Mouse (Mus musculus): ENCODE data around the gene Pot1a. TPM values are rescaled to one million over a fixed set of nuclear protein-coding genes. Genes with fewer than 3 reads are reported as not detected.

Gene Pot1a
- total RNA-seq (2018; cell fraction: chromatin; rRNA removed) = 100 to 1,000 TPM in 1 of 26 experiments, 10 to 100 TPM in 21, 1 to 10 TPM in 4; 3.6 to 125 (median 31.7) TPM
- 10 to 100 TPM in 5 of 26 experiments, 1 to 10 TPM in 21; 2.6 to 12.4 (median 8.4) TPM for total RNA-seq (2018; cell fraction: cytosol; rRNA removed)
- 10 to 100 TPM in 16 of 26 experiments, 1 to 10 TPM in 10; 3.5 to 58.9 (median 19.9) TPM for total RNA-seq (2018; cell fraction: nucleus; rRNA removed)
- polyA plus RNA-seq (2018) = 7.0 to 10.1 TPM (median 10.0 TPM) in 3 replicates

DNA sequence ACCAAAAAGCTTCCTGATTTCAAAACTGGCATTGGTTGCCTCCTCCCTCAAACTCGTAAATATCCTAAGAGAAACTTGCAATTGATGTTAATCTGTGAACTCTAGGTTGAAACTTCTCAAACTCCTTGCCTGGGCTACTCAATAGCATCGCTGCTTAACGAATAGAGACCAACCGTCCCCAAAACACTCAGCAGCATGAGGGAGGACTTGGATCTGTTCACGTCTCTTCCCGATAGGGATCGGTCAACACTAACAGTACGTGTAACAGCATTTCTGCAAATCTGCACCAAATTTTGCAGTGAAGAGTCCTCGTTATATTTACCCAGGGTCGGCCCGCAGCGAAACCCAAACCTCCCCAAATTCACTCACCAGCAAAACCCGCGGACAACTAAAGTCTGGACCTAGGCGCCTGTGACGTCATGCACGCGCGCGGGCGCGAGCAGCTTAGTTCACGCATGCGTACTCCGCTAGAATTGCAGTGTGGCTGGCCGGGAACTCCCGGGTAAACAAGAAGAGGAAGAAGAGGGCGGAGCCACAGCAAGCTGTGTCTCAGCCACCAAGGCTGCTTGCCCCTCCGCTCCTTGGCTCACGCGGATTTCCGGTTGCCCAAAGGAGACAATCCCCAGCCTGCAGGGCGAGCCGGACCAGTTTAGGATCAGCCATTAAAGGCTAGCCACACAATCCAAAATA, at the start of gene Pot1a:
Gene Pot1a (minus strand): TSS at position 441 of the 690 bp plus-strand sequence.
- Histone ChIP-seq H3K79me2 (ENCODE audit: inconsistent target) (peaks cover 32% of the 10 kb centered on the region), H3K27ac (peak within 1 kb of the TSS; percentile 66), H3K36me3 (ENCODE audit: inconsistent target) (no peaks in the 10 kb centered on the region), H3K4me3 (ENCODE audit: inconsistent target) (peak within 1 kb of the TSS; percentile 87)
- WGBS (ENCODE audit: missing documents) = 2% methylated on average over 33 of the region's 34 CpGs

DNA sequence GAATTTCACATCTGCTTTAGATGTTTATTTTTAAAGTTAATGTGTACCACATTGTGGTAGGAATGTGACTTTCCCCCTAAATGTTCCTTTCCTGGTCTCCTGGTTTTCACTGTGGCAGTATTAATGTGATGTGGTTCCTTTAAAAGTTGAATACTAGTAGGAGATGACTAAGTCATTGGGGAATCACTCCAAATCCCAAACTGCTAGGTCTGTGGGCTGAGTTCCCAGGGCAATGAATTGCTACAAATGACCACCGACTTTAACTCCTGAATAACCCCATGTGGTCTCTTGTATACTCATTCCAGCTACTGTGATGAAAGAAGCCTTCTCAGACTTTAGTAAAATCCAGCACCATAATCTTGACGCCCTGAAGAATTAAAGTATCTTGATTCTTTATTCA, 27.2 kb upstream of the Pot1a start:
- H3K36me3 ChIP-seq (ENCODE audit: inconsistent target) = no peaks in the 10 kb centered on the region
- no peaks in the 10 kb centered on the region for H3K79me2 ChIP-seq (ENCODE audit: inconsistent target)
- no peak overlapping the region for H3K4me3 ChIP-seq (ENCODE audit: inconsistent target)
- H3K27ac ChIP-seq = no peak overlapping the region
- WGBS (ENCODE audit: missing documents) = 78% methylated on average over 2 of the region's 2 CpGs

DNA sequence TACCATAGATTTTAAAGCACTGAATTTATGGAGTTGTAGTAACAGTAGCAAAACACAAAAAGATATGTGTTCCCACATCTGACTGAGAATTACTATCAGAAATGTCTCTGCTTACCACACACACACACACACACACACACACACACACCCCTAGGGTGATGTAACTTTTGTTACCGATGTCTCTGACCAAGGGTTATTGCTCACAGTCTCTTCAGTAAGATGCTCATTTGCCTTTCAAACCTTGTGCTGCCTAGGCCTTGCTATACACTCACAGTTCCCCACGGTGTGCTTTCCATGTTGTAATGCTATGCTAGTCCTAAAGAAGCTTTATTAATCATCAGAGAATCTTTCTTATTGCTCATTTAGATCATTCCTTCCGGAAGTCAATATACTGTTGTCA, 3.0 kb downstream of the Pot1a start:
- 83% methylated on average over 3 of the region's 3 CpGs for WGBS (ENCODE audit: missing documents)
- Histone ChIP-seq H3K4me3 (ENCODE audit: inconsistent target) (no peak overlapping the region), H3K36me3 (ENCODE audit: inconsistent target) (no peaks in the 10 kb centered on the region), H3K27ac (no peak overlapping the region), H3K79me2 (ENCODE audit: inconsistent target) (peaks cover 40% of the 10 kb centered on the region)

DNA sequence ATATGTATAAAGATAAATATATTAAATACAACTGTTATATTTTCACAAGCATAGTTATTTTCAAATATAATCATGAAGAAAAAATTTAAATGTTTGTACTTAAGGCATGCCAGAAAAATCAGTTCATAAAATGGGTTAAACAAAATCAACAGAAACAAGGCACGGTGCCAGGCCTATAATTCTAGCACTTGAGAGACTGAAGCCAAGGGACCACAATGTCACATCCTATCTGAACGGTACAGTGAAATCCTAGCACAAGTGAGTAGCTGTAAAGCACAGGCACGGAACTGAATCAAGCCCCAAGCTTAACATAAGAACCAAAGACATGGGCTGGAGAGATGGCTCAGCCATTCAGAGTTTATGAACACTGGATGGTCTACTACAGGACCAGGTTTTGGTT, 6.8 kb downstream of the Pot1a start:
- Histone ChIP-seq H3K27ac (no peak overlapping the region), H3K36me3 (ENCODE audit: inconsistent target) (no peaks in the 10 kb centered on the region), H3K4me3 (ENCODE audit: inconsistent target) (no peak overlapping the region), H3K79me2 (ENCODE audit: inconsistent target) (peaks cover 26% of the 10 kb centered on the region)
- WGBS (ENCODE audit: missing documents) = 76% methylated on average over 3 of the region's 3 CpGs

DNA sequence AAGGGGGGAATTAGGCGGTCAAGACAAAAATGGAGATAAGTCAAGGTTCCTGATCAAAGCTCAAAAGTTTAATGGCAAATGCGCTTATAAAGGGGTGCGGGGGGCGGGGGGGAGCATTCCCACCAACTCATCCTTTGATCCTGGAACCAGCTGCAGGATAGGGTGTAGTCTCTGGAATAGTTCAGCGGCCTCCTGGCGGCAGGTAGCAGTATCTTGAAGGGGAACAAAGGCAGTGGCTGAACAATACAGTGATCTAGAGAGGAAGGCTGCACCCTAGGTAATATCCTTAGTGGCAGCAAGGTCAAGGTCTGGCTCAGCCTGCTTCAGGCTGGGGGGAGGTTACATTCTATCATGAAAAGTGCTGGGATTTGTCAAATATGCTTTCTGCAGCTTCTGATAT, 7.8 kb downstream of the Pot1a start:
- no peak overlapping the region for H3K27ac ChIP-seq
- H3K36me3 ChIP-seq (ENCODE audit: inconsistent target) = no peaks in the 10 kb centered on the region
- 95% methylated on average over 6 of the region's 6 CpGs for WGBS (ENCODE audit: missing documents)
- no peak overlapping the region for H3K4me3 ChIP-seq (ENCODE audit: inconsistent target)
- H3K79me2 ChIP-seq (ENCODE audit: inconsistent target) = peaks cover 16% of the 10 kb centered on the region; the same call in 1 of the 2 replicates

DNA sequence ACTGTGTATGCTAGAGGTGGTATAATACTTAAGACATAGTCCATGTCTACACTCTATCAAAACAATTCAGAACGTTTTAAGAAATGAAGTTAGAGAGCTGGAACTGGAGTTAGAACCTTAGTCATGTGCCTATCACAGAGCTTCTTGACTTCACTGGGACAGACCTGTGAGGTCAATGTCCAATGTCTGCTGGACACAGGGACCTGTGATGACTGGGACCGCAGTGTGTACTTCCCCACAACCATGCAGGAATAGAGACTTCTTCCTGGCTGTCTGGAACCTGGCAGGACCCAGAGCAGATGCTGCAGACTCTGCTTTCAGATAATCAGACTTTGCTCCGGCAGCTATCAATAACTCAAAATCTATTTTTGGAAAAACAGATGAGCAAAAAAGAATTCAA, 40.8 kb downstream of the Pot1a start:
- H3K36me3 ChIP-seq (ENCODE audit: inconsistent target) = peaks cover 27% of the 10 kb centered on the region
- 92% methylated on average over 3 of the region's 3 CpGs for WGBS (ENCODE audit: missing documents)
- H3K79me2 ChIP-seq (ENCODE audit: inconsistent target) = no peaks in the 10 kb centered on the region
- H3K27ac ChIP-seq = no peak overlapping the region
- H3K4me3 ChIP-seq (ENCODE audit: inconsistent target) = no peak overlapping the region

DNA sequence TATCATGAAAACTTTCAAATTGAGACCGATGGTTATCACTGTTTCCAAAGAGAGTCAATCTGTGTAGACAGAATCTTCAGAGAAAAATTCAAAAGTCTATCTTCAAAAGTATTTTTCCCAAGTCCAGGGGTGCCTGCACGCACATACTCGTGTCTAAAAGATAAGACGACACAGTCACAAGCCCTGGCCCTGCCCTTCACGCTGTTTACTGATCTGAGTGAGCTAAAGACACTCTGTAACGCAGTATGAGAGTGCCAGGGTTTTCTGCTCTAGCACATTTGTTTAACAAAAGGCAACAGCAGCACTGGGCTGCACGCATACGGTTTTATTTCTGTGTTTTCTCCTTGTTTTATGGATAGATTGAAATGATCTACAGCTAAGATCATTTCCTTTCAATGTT, 41.5 kb downstream of the Pot1a start:
- Histone ChIP-seq H3K36me3 (ENCODE audit: inconsistent target) (peaks cover 34% of the 10 kb centered on the region), H3K27ac (no peak overlapping the region), H3K4me3 (ENCODE audit: inconsistent target) (no peak overlapping the region), H3K79me2 (ENCODE audit: inconsistent target) (no peaks in the 10 kb centered on the region)
- WGBS (ENCODE audit: missing documents) = 94% methylated on average over 8 of the region's 8 CpGs

DNA sequence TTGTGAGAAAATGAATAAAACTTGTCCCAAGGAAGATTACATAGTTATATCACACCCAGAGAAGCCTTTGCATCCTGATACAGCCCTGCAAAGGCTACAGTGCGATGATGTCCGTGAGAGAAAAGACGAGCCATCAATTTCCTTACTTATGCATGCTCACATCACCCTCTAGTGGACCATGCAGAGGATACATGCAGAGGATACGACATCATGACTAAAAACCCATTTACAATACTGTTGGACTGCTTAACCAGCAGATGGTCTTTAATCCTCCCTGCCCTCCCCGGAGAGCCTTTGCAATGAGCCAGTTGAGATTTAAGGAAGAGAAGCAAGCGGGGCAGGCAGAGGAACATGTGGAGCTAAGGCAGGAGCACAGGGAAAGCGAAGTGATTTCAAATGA, 42.0 kb downstream of the Pot1a start:
- Histone ChIP-seq H3K4me3 (ENCODE audit: inconsistent target) (no peak overlapping the region), H3K36me3 (ENCODE audit: inconsistent target) (peaks cover 38% of the 10 kb centered on the region), H3K27ac (no peak overlapping the region), H3K79me2 (ENCODE audit: inconsistent target) (no peaks in the 10 kb centered on the region)
- 95% methylated on average over 7 of the region's 7 CpGs for WGBS (ENCODE audit: missing documents)

DNA sequence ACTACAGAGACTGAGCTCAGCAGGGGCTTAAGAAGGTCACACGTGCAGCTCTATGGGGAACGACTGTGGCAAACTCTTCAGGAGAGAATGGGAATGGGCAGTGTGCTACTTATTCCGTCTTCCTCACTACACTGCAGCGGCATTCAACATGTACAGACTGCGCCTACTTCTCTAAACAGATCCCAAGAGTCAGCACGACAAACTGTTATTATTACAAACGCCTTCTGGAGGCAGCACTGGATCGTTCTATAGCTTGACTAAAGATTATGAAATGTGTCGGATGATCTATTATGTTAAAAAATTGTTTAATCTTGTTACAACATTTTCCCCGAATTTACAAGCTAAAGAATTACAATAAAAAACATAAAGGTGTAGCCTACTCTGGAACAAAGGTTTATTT, 42.8 kb downstream of the Pot1a start:
- 95% methylated on average over 10 of the region's 10 CpGs for WGBS (ENCODE audit: missing documents)
- H3K36me3 ChIP-seq (ENCODE audit: inconsistent target) = peaks cover 42% of the 10 kb centered on the region
- H3K79me2 ChIP-seq (ENCODE audit: inconsistent target) = no peaks in the 10 kb centered on the region
- no peak overlapping the region for H3K27ac ChIP-seq
- H3K4me3 ChIP-seq (ENCODE audit: inconsistent target) = no peak overlapping the region

DNA sequence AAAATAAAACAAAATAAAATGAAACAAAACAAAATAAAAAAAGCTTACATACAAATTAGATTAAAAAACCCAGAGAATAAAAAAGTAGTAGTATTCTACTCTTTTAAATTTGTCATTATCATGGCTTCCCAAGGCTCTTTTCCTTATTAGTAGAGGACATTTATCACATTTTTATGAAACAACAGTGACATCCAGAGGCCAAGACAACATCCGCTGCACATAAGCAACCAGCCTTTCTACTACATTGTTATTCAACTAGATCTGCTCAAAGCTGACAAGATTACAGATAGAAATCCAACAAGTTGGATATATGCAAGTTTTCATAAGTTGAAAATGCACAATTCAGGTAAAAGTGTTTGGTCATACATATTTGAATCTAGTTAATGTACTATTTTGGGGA, 56.4 kb downstream of the Pot1a start:
- H3K36me3 ChIP-seq (ENCODE audit: inconsistent target) = peaks cover 23% of the 10 kb centered on the region; the same call in 1 of the 2 replicates
- no peak overlapping the region for H3K4me3 ChIP-seq (ENCODE audit: inconsistent target)
- WGBS (ENCODE audit: missing documents) = 92% methylated on average over 1 of the region's 1 CpGs
- no peak overlapping the region for H3K27ac ChIP-seq
- H3K79me2 ChIP-seq (ENCODE audit: inconsistent target) = no peaks in the 10 kb centered on the region

DNA sequence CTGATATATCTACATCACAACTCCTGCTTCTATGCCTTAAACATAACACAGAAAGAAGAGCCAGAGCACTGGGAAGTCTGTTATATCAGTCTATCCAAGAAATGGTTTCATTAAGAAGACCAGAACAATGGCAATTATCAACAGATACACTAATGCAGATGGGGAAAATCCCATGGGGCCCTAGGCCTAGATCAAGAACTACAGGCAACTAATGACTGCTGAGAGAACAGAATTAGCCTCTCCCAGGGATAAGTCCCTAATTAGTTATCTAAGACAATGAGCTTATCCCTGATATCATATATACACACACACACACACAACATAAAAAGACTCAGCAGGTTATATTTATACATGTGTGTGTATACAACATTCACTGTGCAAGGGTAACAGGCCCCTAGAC, 72.5 kb downstream of the Pot1a start:
- Histone ChIP-seq H3K27ac (no peak overlapping the region), H3K4me3 (ENCODE audit: inconsistent target) (no peak overlapping the region), H3K79me2 (ENCODE audit: inconsistent target) (no peaks in the 10 kb centered on the region), H3K36me3 (ENCODE audit: inconsistent target) (no peaks in the 10 kb centered on the region)

DNA sequence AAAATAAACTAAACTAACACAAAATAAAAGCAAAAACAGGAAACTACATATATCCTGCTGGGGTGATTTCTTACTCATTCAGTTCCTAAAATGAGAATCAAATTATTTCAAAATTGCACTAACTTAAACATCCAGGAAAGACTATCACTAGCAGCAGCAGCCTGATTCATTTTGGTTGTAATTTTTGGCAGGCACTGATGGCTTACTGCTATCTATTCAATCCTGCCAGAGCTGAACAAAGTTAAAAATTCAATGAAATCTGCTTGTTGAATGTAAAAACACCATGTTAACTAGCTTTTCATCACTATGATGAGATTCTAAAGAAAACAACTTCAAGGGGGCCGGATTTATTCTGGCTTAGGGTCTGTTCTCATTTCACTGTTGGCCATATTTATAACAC, 82.5 kb downstream of the Pot1a start:
- Histone ChIP-seq H3K36me3 (ENCODE audit: inconsistent target) (no peaks in the 10 kb centered on the region), H3K79me2 (ENCODE audit: inconsistent target) (no peaks in the 10 kb centered on the region), H3K27ac (no peak overlapping the region), H3K4me3 (ENCODE audit: inconsistent target) (no peak overlapping the region)
- WGBS (ENCODE audit: missing documents) = 90% methylated on average over 1 of the region's 1 CpGs

DNA sequence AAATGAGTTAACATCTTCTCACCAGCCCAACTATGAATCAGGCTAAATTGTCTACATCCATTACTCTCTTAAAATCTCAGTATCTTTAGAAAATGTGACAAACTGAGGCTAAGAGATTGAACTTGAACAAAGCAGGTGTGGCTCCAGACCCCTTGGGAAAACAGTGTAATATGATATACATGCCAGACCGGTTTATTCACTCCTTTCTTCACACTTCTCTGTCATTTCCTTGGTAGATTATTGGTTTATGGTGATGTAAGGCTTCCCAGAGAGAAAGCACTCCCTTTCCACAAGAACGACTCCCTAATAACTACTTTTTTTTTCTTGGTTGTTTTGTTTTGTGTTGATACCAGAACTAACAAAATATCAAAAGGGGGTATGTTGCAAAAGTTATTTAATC, 98.4 kb downstream of the Pot1a start:
- no peaks in the 10 kb centered on the region for H3K36me3 ChIP-seq (ENCODE audit: inconsistent target)
- no peak overlapping the region for H3K27ac ChIP-seq
- no peaks in the 10 kb centered on the region for H3K79me2 ChIP-seq (ENCODE audit: inconsistent target)
- WGBS (ENCODE audit: missing documents) = 36% methylated on average over 2 of the region's 2 CpGs
- H3K4me3 ChIP-seq (ENCODE audit: inconsistent target) = no peak overlapping the region

DNA sequence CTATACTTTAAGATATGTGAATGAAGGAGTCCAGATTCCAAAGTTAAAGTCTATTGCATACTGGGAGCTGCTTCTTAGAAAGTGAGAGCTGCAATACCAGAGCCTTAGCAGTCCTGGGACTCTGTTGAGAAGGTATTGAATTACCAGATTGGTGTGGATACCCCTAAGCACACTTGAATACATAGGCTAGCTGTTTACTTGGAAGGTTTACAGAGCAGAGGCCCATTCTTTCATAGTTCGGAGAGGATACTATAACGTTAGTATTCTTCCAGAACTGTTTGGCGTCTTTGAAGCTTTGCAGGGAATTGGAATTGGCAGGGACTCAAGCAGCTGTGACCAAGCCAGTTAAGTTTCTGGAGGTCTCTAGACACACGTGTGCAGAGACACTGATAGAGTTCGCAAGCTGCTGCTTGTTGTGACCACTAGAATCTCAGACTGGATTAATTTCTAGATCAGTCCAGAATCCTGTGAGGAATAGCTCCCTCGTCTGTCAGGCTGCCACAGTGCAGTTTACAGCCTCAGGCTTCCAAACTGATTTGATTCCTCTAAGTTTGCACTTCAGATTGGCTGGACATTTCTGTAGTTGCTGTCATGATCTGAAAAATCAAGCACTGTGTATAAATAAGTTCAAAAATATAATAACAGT, 99.7 kb downstream of the Pot1a start:
- no peak overlapping the region for H3K4me3 ChIP-seq (ENCODE audit: inconsistent target)
- no peaks in the 10 kb centered on the region for H3K36me3 ChIP-seq (ENCODE audit: inconsistent target)
- H3K79me2 ChIP-seq (ENCODE audit: inconsistent target) = no peaks in the 10 kb centered on the region
- WGBS (ENCODE audit: missing documents) = 72% methylated on average over 6 of the region's 6 CpGs
- no peak overlapping the region for H3K27ac ChIP-seq

DNA sequence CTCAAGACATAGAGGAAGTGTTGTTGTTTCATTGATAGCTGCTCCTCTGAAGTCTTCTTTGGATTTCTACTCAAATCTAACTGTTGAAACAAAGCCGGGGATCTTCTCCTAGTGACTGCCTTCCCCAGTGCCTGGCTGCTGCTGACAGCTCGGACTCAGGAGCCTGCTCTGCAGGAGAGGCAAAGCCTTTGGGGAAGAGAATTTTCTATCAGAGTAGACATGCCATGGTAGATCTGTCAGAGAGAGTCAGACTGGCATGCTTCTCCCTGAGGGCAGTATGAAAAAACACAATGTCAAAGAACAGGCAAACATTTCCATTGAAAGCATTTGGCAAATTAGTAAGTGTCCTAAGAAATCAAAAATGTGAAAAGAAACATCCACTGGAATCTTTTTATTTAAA, 109.1 kb downstream of the Pot1a start:
- Histone ChIP-seq H3K4me3 (ENCODE audit: inconsistent target) (no peak overlapping the region), H3K36me3 (ENCODE audit: inconsistent target) (no peaks in the 10 kb centered on the region), H3K27ac (no peak overlapping the region), H3K79me2 (ENCODE audit: inconsistent target) (no peaks in the 10 kb centered on the region)
- WGBS (ENCODE audit: missing documents) = 63% methylated on average over 2 of the region's 2 CpGs
